Mouse (Mus musculus) ES-Bruce4 (cell line): ENCODE data around the gene Il5ra.

Experiments
- CTCF ChIP-seq: IDR thresholded peaks from one replicate; pipeline ENCODE4 v1.8.1; 2011; ENCODE audit warnings: low read depth, low read length
- EP300 ChIP-seq: IDR thresholded peaks from 2 replicates; pipeline ENCODE4 v1.6.1; 2011; ENCODE audit warnings: low read depth, low read length; ENCODE audit not compliant: insufficient read depth
- POLR2A ChIP-seq: IDR thresholded peaks from one replicate; pipeline ENCODE4 v1.8.1; 2011; ENCODE audit warnings: low read length; ENCODE audit not compliant: insufficient read depth

DNA sequence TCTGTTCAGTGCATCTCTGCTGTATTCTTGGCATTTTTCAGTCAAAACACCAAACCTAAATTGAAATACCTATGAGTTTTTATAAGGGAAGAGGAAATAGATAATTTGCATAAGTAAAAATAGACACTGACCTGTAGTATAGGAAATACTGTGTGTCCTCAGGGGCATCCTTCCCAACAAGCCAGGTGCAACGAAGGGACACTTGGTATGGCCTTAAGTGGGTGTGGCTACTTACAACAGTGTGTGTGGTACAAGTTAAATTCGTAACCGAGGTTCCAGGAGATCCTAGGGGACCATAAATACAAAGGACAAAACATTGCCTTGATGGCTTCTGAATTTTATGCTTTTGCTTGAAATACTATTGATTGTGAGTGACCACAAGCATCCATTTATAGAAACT lies 10.6 kb downstream of the Il5ra start:
- no peak for TF ChIP-seq POLR2A
- TF ChIP-seq EP300, result no peak
- TF ChIP-seq CTCF, result no peak
